Mouse (Mus musculus) A20 (cell line): ENCODE results near the gene Hes5.

Experiments used
- DNase-seq: peaks from one replicate; pipeline ENCODE4 v3.0.0-alpha.2; 2011; ENCODE audit warnings: low read depth, low spot score

The Hes5 gene

DNA sequence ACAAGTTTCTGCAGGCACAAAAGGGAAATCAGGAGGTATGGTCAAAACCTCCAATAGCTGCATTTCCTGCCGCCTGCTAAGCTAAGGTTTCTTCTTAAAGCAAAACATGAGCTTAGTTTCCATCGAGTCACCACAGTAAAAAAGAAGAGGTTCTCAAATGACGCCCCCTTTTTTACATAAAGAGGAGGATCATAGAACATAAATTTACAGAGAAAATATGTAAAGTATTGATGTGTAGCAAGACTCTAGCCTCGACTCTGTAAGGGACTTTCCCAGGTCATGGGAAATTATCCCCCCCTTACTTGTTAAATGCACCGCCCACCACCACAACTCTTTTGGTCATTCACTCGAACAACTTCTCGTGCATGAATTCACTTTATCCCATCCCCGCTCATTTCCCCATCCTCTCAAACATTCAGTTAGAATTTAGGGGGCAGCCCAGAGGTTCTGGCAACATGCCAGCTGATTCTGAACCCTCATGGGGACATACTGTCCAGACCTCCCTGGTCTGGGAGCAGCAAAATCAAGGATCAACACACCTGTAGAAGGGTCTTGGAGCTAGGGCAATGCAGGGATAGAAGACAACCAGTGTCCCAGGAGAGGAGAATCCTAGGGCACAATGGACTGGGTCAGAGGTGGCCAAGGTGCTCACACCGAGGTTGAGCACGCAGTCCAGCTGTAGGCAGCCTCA is 17.9 kb upstream of the Hes5 start:
- peak; percentile 83 for DNase-seq

DNA sequence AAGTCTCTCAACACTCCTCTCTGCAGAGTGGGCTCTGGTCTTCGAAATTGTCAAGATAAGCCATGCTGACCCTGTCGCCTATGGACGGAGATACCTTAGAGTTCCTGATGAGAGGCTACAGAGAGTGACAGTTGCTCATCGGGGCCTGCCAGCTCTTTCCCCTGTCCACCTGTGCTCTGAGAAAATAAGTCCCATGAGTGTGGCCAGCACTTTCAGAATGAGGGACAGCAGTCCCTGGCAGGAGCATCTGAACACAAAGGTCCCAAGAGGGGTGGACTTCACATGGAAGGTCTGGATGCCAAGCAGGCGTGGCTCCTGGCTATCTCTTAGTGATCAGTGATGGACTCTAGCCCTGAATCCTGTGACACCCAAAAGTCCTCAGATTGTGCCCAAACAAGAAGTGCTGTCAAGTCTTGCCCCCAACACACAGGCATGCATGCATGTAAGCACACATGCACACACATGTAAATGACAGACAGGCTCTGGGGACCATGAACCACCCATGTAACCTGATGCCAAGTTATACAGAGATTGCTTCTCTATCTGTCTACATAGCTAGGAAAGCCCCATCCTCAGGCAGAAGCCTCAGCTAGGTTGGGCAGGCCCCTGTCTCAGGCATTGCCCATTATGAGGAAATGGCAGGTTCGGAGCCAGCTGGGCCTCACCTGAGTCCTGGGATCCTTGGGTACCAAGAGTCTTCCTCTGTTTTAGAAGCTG is 17.2 kb upstream of the Hes5 start:
- DNase-seq = no peak

DNA sequence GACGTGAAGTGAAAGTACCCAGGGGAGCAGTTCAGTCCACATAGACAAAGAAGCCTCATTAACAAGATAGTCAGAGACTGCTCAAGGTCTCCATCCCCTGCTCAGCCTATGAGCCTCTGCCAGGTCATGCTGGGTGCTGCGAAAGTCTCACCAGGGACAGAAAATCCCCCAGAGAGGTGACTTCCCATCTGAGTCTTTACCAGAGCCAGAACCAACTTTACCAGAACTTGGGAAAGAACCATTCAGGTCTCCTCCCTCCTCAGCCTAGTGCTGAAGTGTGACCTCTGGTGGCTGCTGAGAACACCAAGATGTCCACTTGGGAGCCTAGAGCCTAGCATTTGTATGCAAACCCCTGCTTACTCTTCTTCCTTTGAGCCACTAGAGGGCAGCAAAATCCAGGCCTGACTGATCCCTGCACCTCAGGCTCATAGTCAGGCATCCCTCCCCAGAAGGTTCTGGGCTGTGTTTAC is 16.6 kb upstream of the Hes5 start:
- peak; percentile 93 for DNase-seq

DNA sequence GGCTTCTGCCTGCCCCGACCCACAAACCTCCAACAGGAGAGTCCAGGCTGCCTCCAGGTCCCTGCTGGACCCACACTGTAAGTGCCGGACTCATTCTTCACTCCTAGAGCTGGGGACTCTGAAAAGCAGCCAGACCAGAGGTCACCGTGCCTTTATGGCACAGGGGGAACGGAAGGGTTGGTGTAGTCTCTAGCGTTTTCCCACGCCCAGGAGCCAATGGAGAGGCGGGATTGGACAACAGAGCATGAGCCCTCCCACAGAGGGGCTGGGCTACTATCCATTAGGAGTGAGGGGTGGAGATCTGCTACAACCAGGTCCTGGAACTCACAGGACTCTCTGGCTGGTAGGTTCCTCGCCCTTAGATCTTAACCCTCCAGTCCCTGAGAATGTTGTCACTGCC is 14.4 kb upstream of the Hes5 start:
- no peak for DNase-seq

DNA sequence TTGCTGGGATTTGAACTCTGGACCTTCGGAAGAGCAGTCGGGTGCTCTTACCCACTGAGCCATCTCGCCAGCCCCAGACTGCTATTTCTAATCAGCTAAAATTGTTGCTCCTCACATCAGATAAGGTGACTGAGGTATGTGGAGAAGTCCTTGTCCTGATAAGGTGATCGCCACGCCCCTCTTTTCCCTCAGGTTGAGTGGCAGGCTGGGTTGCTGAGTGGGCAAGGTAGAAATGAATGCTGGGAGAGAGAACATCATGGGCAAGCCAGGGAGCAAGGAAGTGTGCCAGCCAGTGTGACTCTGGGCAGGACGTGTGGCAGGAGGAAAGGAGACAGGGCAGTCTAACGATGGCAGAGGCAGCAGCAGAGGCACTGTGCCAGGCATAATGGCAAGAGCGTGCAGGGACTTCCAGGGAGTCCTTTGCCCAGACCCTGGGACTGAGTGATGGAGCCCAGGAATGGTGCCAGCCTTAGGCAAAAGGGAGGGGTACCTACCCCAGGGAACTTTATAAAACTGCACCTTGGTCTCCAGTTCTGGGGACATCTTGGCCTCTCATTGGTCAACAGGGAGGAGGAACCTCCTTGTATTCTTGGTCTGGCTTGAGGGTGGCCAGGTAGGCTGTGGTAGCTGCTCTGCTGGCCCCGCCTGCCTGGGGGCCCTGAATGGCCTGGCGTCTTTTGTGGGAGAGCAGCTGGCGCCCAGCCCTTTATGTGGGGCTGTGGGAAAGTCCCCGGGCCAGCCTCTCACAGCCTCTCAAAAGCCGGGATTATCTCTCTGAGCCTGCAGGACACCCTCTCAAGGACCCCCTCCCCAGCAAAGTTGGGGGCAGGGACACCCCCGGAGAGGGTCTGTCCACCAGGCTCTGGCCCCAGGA is 12.4 kb upstream of the Hes5 start:
- DNase-seq = no peak

DNA sequence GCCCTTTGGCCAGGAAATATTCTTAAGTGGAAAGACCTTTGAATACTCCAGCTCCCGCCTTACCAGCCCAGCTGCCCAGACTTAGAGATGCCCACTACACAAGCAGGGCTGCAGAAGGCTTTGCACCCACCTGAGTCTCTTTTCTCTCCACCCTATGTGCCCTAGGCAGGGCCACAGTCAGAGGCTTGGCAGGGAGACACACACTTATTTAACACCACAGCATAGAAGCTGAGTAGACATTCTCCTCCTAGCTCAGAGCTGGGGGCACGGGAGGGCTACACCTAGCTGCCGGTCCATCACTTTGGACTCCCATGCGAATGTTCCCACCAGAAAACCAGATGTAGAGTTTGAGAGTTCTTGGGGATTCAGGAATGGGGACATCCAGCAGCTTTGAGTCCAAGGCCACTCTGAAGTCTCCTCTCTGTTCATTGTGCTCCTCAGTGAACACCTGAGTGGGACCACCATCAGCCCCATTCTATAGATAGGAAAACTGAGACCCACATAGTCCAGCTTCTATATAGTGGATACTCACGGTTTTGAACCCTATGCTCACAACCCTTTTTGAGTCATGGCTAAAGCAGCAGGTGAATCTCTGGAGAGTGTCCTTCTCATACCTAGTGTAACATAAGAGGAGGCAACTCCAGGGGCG is 11.7 kb upstream of the Hes5 start:
- no peak for DNase-seq

DNA sequence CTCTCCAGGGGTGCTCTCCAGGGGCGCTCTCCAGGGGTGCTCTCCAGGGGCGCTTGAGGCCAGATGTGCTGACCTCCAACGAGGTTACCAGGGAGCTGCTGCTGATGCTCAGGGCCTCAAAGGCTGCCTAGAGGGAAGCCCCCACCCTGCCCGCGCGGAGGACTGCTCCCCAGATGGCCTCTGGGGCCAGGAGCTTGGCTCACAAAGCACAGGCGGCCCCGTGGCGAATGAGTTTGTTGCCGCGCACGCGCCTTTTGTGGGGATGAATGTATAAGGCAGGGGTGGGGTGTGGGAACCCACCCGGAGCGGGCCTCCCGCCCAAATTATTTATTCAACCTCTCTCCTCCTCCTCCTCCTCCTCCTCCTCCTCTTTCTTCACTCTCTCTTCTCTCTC is 11.1 kb upstream of the Hes5 start:
- no peak for DNase-seq

DNA sequence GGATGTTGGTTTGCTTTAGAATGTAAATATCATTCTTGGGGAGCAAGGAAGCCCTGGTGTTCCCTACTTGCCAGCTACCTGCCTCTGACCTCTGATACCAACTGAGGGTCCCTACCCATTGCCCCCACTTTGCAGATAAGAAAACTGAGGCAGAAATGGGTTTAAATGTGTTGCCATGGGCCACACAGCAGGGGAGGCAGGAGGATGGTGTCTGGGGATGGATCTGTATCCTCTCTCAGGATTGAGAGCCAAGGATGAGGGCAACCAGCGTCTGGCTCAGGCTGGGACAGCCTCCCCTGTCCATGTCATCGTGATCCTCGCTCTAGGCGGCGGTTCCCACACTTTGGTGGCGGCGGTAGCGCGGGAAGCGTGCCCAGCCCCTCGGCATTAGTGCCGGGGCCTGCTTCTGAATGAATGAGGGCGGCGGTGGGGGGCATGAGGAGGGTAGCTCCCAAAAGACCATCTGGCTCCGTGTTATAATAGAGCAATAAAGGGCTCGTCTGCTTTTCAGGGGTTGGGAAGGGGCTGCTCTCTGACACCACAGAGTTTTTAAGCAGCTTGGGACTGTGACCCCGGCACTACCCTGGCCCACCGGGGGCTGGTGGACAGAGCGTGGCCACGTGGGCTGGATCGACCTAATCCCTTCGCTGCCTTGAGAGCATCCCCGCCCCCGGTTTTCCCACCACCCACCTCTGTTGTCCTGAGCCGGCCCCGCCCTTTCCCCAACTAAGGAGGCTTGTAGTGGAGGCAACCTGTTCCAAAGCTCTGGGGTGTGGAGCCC is 8.1 kb upstream of the Hes5 start:
- DNase-seq = no peak

DNA sequence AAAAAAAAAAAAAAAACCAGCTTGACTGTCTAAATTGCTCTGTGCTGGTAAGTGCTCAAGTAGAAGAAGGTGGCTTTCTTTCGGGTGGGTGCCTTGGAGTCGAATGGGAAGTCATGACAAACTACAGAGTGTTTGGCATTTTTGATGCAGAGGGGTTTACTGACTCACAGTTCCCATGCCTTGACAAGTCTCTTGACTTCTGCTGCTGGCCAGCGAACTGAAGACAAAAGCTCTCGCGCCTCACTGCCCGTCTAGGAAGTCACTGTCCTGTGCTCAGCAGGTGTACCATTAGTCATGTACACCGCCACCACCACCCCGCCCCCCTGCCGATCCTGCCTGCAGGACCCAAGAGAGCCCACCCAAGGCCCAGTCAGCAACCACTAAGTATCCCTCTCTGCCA is 4.1 kb upstream of the Hes5 start:
- DNase-seq = peak; percentile 54

DNA sequence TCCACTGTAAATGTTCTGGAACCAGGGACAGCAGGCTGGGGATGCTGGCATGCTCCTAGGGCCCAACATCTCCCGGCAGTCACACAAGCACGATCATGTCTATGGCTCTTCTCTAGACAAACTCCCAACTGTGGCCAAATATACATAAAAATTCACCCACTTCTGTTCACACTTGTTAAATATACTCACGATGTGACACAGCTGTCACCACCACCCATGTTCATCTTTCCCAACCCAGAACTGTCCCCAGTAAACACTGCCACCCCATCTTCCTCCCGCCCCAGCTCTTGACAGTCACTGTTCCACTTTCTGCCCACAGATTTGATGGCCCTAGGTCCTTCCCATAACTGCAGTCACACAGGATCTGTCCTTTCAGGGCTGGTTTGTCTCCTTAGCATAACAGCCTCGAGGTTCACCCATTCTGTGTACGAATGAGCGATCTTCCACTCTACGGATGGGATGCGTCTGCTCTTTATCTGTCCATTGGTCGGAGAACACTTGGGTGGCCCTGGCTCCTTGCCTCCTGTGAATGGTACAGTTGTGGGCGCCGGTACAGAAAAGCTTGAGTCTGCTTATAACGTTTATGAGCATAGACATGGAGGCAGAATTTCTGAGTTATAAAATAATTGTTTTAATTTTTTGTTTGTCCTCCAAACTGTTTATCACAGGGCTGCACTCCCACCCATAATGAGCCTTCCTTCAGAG is 3.3 kb upstream of the Hes5 start:
- DNase-seq = no peak

DNA sequence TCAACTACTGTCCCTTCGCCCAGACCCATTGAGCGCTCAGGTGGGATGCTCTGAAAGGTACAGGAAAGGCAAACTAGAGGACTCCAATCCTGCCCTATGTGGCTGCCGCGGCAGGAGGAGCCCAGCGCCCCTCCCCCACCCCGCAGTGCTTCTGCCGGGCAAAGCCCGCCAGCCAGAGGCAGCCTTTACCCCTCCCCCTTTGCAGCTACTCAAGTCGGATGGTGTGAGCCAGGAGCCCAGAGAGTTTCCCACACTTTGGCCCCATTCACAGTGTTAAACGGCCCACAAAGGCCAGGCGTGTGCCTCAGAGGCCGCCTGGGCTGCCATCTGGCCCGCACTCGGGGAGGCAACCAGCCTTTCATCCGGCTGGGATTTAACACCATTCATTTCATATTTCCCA is 2.6 kb upstream of the Hes5 start:
- no peak for DNase-seq

DNA sequence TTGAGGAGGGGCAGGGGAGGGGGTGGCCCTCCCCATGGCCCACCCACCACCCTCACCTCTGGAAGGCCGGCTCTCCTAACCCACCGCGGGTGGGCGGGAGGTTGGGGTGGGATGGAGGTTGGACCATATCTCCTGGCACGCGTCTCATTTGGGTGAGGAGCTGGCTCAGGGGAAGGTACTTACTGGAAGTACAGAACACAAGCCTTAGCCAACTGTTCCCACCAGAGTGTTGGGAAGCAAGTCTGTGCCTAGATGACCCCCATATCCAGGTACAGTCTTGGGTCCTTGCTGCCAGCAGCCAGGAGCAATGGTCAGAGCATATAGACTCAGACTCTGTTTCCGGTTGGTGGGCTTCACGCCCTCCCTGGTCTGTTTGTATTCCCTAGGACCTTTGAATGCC is 2.1 kb upstream of the Hes5 start:
- no peak for DNase-seq

DNA sequence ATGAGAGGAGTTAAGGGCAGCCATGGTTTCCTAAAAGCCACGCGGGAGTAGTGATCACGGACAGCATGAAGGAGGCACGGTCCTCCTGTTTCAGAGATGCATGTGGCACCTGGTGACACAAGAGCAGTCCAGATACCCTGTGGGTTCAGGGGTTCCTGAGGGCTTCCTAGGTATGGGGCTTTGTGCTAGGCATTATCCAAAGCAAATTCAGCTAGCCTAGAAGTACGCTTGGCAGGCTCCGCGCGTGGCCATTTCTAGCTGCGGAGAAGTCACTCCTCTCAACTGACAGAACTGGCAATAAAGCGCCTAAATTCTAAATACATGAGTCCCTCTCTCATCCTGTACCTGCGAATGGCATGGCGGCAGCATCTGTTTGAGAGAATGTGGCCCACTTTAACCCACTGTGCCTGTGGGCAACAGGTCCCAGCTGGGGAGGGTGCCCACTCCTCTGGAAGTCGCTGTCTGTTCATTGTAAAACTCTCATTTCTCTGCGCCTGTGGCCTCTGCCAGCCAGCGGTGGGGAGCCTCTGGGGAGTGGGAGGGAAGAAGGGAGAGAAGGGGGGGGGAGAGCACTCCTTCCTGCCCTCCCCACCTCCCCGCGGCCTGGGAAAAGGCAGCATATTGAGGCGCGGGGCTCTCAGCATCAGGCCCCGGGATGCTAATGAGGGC is 568 bp upstream of the Hes5 start:
- DNase-seq = no peak

DNA sequence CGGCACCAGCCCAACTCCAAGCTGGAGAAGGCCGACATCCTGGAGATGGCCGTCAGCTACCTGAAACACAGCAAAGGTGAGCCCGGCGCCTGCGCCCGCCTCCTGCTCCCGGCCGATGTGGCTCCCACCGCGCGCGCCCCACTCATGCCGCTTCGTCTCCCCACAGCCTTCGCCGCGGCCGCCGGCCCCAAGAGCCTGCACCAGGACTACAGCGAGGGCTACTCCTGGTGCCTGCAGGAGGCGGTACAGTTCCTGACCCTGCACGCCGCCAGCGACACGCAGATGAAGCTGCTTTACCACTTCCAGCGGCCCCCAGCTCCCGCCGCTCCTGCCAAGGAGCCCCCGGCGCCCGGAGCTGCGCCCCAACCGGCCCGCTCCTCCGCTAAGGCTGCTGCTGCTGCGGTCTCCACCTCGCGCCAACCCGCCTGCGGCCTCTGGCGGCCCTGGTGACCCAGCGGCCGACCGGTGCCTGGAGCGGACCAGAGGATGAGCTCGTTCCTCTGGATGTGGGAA is 559 bp downstream of the Hes5 start:
- DNase-seq = peak; percentile 84

DNA sequence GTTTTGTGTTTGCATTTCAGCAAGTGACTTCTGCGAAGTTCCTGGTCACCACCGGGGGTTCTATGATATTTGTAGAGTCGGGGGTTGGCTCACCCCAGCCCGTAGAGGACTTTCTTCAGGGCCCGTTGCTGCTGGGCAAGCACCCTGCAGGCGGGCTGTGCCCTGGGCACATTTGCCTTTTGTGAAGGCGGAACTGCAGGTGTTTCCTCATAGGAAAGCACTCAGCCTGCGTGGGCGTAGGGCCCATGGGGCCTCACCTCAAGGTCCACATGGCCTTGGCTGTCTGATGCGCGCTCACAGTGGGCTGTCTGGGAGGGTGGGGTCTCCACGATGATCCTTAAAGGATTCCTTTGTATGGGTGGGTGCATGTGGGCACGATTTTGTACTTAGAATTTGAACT is 1.2 kb downstream of the Hes5 start:
- peak; percentile 89 for DNase-seq

DNA sequence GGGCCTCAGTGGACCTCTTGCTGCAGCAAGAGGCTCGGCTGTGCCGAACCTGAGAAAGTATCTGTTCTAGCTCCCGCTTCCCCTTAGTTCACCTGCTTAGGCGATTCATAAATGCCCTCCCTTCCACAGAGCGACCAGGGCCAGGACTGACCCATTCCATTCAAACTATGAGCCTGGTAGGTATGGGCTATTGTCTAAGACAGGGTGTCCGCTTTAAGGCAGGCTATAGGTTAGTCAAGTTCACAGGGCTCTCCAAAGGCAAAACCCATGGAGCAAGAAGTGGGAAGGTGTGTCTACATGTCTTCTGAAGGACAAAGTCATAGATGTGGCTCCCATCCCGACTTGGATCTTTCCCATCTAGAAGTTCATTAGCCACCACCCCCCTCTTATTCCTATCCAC is 2.0 kb downstream of the Hes5 start:
- DNase-seq = no peak

DNA sequence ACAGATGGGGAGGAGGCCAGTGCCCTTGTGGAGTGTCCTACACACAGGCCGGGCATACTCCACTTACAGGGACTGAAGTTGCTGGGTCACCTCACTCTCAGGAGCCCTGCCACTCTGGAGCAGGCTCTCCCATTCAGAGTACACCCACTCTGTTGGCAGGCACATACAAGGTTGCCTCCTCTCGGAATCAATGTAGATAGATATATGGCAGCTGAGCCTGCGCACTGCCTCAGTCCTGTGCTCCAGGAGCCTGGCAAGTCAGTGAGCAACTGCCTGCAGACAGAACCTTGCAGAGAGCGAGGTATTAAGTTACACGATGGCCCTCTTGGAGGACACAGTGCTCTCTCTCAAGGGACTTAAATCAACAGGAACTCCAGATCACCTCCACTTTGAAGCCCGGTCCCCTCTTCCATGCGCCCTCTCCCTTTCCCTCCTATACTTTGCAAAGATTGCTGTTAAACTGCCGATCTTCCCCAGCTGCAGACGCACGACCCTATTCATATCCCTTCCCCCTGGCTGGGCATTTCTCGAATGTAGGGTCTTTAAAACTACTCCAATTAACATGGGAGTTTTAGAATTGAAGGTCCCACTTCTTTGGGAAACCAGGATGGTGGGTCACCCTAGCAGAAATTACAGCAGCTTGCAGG is 2.6 kb downstream of the Hes5 start:
- peak; percentile 49 for DNase-seq

DNA sequence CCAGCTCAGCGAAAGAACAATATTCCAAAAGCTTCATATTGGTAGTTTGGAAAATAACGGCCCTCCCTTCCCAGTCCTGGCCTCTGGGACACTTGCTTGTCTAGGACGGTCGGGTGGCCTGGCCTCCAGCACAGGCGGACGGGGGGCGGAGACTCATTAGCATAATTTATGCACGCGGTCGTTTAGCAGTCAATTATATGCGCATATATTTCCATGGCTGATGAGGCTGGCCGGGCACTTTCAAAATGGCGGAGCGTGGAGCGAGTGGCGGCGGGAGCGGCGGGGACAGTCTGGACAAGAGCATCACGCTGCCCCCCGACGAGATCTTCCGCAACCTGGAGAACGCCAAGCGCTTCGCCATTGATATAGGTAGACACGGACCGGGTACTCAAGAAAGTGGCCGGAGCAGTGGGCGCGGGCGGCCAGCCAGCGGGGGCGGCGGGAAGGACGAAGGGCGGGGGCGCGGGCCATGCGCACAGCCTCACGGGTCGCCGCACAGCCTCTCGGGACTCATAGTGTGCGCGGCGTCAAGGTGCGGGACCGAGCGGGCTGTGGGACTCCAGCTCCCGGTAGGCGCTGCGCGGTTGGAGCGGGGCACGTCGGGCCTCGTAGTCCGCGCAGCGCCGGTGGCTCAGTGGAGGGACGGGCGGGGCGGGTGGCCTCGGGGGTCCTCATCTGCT is 3.3 kb downstream of the Hes5 start, which contains the start of gene Pank4:
Gene Pank4, plus strand, starts transcription at position 223 of the 680 bp plus-strand sequence.
- peak; percentile 94 for DNase-seq
